Mouse (Mus musculus): ENCODE measurements around the gene Rab28. TPM values are rescaled to one million over a fixed set of nuclear protein-coding genes. Genes with fewer than 3 reads are reported as not detected.

The Rab28 gene
- polyA plus RNA-seq (2014; fragmentation: Illumina TruSeq; extraction: RNeasy Lipid Tissue Mini Kit (QIAGEN cat#74804); ENCODE audit: low read depth, low replicate concordance) = 46.7 TPM

GRCm38 (mm10) chr5:41708051-41708630 lies at the start of gene Rab28:
Gene Rab28 (minus strand): TSS chr5:41708157.

Other genes with a start within 250 kb of the Rab28 start
- not detected for gene Nkx3-2, start 56.3 kb upstream of the Rab28 start, polyA plus RNA-seq (2014; fragmentation: Illumina TruSeq; extraction: RNeasy Lipid Tissue Mini Kit (QIAGEN cat#74804); ENCODE audit: low read depth, low replicate concordance)
- 9.7 TPM for gene Bod1l, start 136.2 kb upstream of the Rab28 start, polyA plus RNA-seq (2014; fragmentation: Illumina TruSeq; extraction: RNeasy Lipid Tissue Mini Kit (QIAGEN cat#74804); ENCODE audit: low read depth, low replicate concordance)

Data from adipose tissue, adult 10 weeks (tissue).